Mouse (Mus musculus) heart, embryonic 10.5 days (tissue): ENCODE results near the gene Arhgap27. TPM values are rescaled to one million over a fixed set of nuclear protein-coding genes. Genes with fewer than 3 reads are reported as not detected.
"Not testable (repeated sequence)": the region's sequence is repeated elsewhere in the genome, so short reads cannot be mapped to it uniquely, and the experiment has no call there.

Source experiments
- DNase-seq: peaks from one replicate; pipeline ENCODE4 v3.0.0-alpha.2; 2017; ENCODE audit warnings: low spot score
- H3K27ac ChIP-seq: fragments of 300-500 bp; sonication (generic); 2 replicates; pipeline ENCODE4 v1.5.1; 2016; ENCODE audit warnings: mild to moderate bottlenecking
- H3K27me3 ChIP-seq: fragments of 300-500 bp; sonication (generic); 2 replicates; pipeline ENCODE4 v1.6.1; 2016; ENCODE audit warnings: mild to moderate bottlenecking; ENCODE audit not compliant: poor library complexity, insufficient read depth, severe bottlenecking
- H3K36me3 ChIP-seq: fragments of 300-500 bp; sonication (generic); 2 replicates; pipeline ENCODE4 v1.6.1; 2016; ENCODE audit warnings: mild to moderate bottlenecking, moderate library complexity
- H3K4me1 ChIP-seq: fragments of 300-500 bp; sonication (generic); 2 replicates; pipeline ENCODE4 v1.6.1; 2016; ENCODE audit warnings: mild to moderate bottlenecking
- H3K4me3 ChIP-seq: fragments of 300-500 bp; sonication (generic); 2 replicates; pipeline ENCODE4 v1.5.1; 2016; ENCODE audit warnings: mild to moderate bottlenecking, moderate library complexity
- H3K9me3 ChIP-seq: fragments of 300-500 bp; sonication (generic); 2 replicates; pipeline ENCODE4 v1.6.1; 2016; ENCODE audit warnings: mild to moderate bottlenecking, moderate library complexity
- WGBS: fragments of 180-500 bp; shearing (Covaris S2); methylation state at CpG from one replicate; pipeline ENCODE4 v1.1.7; 2016; 5-methylcytosine and 5-hydroxymethylcytosine counted together
- polyA plus RNA-seq: library from polyadenylated mRNA; unstranded; fragments of >200 nt; fragmentation: Nextera tagmentation; extraction: Ambion mirVana; gene quantifications from 2 replicates; pipeline ENCODE4 v1.2.1, GENCODE M21; 2016

The Arhgap27 gene
- polyA plus RNA-seq, 1 experiment from 2014 or later = 6.0 TPM

DNA sequence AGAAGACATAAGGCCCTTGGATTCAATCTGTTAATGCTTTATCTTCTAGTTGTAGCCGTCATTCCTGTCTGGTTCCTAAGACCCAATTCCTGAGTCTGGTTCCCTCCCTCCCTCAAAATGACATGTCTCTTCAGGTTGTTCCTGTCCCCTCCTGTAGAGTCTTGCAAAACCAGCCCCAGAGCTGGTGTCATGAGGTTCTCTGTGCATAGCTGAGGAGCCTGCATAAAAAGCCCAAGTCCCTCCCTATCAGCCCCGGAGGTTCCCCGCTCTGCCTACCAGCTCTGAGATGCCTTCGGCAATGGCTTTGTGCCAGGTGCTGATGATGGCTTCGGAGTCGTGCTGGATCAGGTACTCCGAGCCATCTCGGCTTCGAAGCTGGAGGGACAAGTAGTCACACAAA lies 28.6 kb downstream of the Arhgap27 start:
- H3K27ac ChIP-seq = no peak overlapping the region
- no peak for DNase-seq
- no peak overlapping the region for H3K4me3 ChIP-seq
- WGBS = 81% methylated on average over 9 of the region's 9 CpGs
- H3K9me3 ChIP-seq = no peaks in the 10 kb centered on the region
- H3K36me3 ChIP-seq = no peaks in the 10 kb centered on the region
- H3K4me1 ChIP-seq = peaks cover 31% of the 10 kb centered on the region
- H3K27me3 ChIP-seq = peaks cover 71% of the 10 kb centered on the region

- H3K4me1 ChIP-seq = peaks cover 24% of the 10 kb centered on the region
- peaks cover 63% of the 10 kb centered on the region for H3K27me3 ChIP-seq
- no peak overlapping the region for H3K27ac ChIP-seq
- 16% methylated on average over 40 of the region's 40 CpGs for WGBS
- DNase-seq = no peak
- peak overlapping the region; percentile 53 for H3K4me3 ChIP-seq
- H3K36me3 ChIP-seq = no peaks in the 10 kb centered on the region
- H3K9me3 ChIP-seq = no peaks in the 10 kb centered on the region
Measured at GRCm38 (mm10) chr11:103333719-103334398, 29.6 kb downstream of the Arhgap27 start.

DNA sequence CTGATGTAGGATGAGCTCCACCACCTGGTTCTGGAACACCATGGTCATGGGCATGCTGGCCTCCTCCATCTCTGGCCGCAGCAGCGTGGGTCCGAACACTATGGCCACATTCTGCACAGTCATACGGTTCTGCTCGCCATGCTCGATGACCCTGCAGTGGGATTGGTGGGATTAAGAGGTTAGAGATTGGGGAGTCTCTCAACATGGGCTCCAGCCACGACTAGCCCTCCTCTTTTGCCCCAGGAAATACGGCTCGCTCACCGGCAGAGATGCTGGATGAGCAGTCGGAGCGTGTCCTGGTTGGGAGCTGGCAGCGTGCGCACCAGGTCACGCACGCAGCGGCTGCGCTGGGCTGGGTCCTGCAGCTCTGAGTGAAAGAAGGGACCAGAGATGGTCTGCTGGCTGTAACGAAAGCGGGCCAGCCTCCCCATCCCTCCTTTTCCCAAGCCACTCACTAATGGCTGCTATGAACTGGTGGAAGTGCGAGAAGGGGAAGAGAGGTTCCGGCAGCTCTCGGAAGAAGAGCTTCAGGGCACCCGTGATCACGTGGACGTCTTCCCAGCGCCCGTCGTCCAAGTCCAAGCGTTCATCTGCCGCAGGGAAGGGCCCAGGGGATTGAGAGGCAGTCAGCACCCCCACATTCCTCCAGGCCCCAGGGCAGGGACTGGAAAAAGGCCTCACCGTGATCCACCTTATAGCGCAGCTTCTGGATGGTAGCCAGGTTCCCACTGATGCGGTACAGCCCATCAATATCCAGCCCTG lies 30.4 kb downstream of the Arhgap27 start:
- no peak for DNase-seq
- peaks cover 56% of the 10 kb centered on the region for H3K27me3 ChIP-seq
- no peaks in the 10 kb centered on the region for H3K9me3 ChIP-seq
- peak overlapping the region; percentile 53 for H3K4me3 ChIP-seq
- H3K27ac ChIP-seq = peak overlapping the region; percentile 52; the same call in 1 of the 2 replicates
- WGBS = 29% methylated on average over 34 of the region's 34 CpGs
- H3K36me3 ChIP-seq = no peaks in the 10 kb centered on the region
- peaks cover 24% of the 10 kb centered on the region for H3K4me1 ChIP-seq

DNA sequence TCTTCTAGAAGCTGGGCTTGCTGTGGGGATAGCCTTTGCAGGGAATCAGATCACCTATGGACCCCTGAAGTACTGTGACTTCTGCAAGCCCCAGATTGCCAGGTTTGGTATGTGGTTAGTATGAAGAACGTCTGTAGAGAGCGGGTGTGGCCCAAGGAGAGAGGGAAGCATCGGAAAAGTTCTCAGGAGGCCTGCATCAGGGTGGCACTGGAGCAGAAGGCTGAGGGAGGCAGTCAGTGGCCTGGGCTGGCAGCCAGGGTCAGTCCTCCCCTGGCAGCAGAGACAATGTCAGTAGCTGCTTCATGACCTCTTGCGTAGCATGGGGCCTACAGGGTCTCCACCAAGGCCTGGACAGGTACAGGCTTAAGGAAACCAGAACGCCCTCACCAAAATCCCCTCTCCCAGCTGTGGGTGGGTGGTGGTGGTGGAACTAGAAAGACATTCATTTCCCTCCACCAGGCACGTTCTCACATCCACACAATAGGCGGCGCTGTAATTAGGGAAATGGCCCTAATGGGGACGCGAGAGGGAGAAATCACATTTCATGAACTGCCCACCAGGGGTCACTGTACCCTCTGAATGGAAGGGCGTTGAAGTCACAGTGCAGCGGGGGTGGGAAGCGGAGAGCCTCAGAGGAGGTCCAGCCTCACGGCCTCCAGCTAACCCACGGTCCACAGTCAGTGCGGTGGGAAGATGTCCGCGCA lies 31.2 kb downstream of the Arhgap27 start:
- Histone ChIP-seq H3K27me3 (peaks cover 53% of the 10 kb centered on the region), H3K36me3 (no peaks in the 10 kb centered on the region), H3K27ac (no peak overlapping the region), H3K4me3 (peak overlapping the region; percentile 53), H3K4me1 (peaks cover 24% of the 10 kb centered on the region), H3K9me3 (no peaks in the 10 kb centered on the region)
- WGBS = 28% methylated on average over 18 of the region's 18 CpGs
- peak; percentile 87 for DNase-seq

DNA sequence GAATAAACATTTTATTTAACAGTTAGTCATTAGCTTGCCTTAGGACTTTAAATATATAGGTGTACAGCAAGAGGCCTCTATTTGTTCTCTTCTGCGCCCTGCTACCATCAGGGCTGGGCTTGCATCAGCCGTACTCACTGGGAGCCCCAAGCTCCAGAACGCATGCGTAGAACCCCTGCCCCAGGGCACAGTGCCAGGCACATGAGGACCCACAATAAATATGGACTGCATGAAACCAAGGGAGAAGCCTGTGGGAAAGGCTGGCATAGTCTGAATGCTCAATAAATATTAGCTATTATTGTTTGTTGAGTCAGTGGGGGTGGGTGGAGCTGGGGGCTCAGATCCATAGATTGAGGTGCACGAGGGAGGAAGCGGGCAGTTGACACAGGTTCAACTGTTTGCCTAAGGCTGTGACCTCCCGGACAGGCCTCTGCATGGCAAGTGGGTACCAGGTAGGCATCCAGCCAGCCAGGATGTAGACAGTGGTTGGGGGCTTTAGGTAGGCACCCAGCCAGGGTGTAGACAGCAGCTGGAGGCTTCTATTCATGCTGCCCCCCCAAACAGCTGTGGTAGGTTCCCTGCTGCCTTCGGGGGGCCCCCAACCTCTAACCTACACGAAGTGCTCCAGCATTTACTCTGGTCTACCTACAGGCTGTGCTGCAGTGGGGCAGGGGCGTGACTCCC lies 31.8 kb downstream of the Arhgap27 start:
- Histone ChIP-seq H3K27me3 (peaks cover 50% of the 10 kb centered on the region), H3K4me3 (no peak overlapping the region), H3K36me3 (no peaks in the 10 kb centered on the region), H3K27ac (no peak overlapping the region), H3K9me3 (no peaks in the 10 kb centered on the region), H3K4me1 (peaks cover 24% of the 10 kb centered on the region)
- WGBS = 90% methylated on average over 10 of the region's 10 CpGs
- DNase-seq = no peak

DNA sequence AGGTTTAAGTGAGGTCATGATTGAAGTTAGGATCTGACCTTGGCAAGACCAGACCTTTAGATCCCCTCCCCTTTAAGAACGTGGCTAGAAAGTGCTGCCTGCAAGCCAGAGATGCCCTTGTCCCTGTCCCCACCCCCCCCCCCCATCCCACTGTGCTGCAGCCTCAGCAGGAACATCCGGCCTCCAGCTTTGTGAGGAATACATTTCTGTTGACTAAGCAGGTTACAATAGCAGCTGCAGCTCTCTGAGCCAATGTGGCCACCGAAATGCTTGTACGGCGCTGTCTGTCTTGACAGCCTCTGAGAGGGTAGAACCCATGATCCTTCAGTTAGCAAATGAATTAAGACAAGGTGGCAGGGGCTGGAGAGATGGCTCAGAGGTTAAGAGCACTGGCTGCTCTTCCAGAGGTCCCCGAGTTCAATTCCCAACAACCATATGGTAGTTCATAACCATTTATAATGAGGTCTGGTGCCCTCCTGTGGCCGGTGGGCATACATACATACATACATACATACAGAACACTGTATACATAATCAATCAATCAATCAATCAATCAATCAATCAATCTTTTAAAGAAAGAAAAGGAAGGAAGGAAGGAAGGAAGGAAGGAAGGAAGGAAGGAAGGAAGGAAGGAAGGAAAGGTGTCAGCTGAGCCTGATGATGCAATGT lies 32.7 kb downstream of the Arhgap27 start:
- no peak overlapping the region for H3K27ac ChIP-seq
- H3K36me3 ChIP-seq = no peaks in the 10 kb centered on the region
- H3K4me3 ChIP-seq = no peak overlapping the region
- no peak for DNase-seq
- WGBS = 64% methylated on average over 7 of the region's 7 CpGs
- peaks cover 49% of the 10 kb centered on the region for H3K27me3 ChIP-seq
- H3K4me1 ChIP-seq = peaks cover 24% of the 10 kb centered on the region
- no peaks in the 10 kb centered on the region for H3K9me3 ChIP-seq

DNA sequence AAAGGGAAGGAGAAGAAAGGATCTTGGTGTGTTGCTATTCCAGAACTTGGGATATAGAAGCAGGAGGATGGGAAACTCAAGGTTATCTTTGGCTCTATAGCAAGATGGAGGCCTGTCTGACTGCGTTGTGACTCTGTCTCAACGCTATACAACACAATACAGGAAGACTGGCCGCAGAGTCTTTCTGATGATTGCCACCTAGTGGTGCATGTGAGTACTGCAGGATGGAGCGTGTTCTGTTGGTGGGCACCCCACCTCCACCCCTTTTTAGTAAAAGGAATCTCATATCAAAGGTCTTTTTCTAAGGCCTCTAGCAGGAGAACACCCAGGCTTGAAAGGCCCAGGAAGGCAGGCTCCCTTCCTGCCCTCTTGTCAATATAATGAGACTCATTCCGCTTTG lies 36.5 kb downstream of the Arhgap27 start:
- DNase-seq = no peak
- Histone ChIP-seq H3K9me3 (no peaks in the 10 kb centered on the region), H3K4me3 (no peak overlapping the region), H3K4me1 (peaks cover 7% of the 10 kb centered on the region; the same call in 1 of the 2 replicates), H3K36me3 (no peaks in the 10 kb centered on the region), H3K27me3 (peaks cover 35% of the 10 kb centered on the region), H3K27ac (no peak overlapping the region)
- 16% methylated on average over 5 of the region's 5 CpGs for WGBS

DNA sequence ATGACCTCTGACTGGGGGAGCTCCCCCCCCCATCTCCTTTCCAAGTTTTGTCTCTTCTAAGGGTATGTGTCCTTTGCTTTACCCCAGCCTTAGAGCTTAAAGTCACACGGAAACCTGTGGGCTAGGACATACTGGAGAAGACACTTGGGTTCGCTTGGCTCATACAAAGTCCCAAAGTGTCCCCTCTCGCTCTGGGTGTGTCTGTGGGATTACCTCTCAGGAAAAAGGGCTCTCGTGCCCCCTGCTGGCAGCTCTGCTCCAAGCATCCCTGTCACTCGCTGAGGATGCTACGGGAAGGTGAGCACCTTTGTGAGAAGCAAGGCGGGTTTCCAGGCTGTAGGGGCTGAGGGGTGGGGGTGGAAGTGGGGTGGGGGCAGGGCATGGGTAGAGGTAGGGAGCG lies 38.3 kb downstream of the Arhgap27 start:
- Histone ChIP-seq H3K27me3 (peaks cover 30% of the 10 kb centered on the region), H3K4me3 (no peak overlapping the region), H3K9me3 (no peaks in the 10 kb centered on the region), H3K27ac (no peak overlapping the region), H3K4me1 (peaks cover 5% of the 10 kb centered on the region; the same call in 1 of the 2 replicates), H3K36me3 (no peaks in the 10 kb centered on the region)
- DNase-seq = peak; percentile 84
- 12% methylated on average over 8 of the region's 8 CpGs for WGBS

DNA sequence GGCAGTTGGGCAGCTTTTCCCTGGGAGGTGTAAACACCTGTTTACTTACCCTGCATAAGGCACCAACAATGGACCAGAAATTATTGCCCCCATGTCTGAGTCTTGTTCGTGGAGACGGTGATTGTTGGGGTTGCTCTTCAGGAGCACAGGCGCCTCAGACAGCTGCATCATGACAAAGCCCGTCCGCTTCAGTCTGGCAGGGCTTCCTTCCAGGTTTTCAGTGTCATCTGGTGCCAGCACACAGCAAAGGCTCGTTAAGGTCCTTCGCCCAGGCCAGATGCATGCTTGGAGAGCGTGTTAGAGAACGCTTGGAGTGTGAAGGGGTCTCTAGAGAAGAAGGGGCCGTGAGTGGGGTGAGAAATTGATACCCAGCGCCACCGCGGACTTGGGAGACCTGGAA lies 38.8 kb downstream of the Arhgap27 start:
- no peak for DNase-seq
- 63% methylated on average over 13 of the region's 13 CpGs for WGBS
- Histone ChIP-seq H3K27ac (no peak overlapping the region), H3K36me3 (no peaks in the 10 kb centered on the region), H3K4me3 (no peak overlapping the region), H3K4me1 (peaks cover 5% of the 10 kb centered on the region; the same call in 1 of the 2 replicates), H3K27me3 (peaks cover 26% of the 10 kb centered on the region), H3K9me3 (no peaks in the 10 kb centered on the region)

- DNase-seq, H3K9me3 ChIP-seq, H3K36me3 ChIP-seq, H3K4me3 ChIP-seq, H3K27ac ChIP-seq, H3K4me1 ChIP-seq: not testable (repeated sequence)
- H3K27me3 ChIP-seq = peaks cover 30% of the 10 kb centered on the region
- WGBS = 48% methylated on average over 3 of the region's 4 CpGs
Measured at GRCm38 (mm10) chr11:103322832-103323231, 40.7 kb downstream of the Arhgap27 start.

GRCm38 (mm10) chr11:103320646-103321045 lies 42.8 kb downstream of the Arhgap27 start:
- H3K27me3 ChIP-seq = peaks cover 38% of the 10 kb centered on the region
- DNase-seq = no peak
- H3K27ac ChIP-seq = no peak overlapping the region
- peaks cover 5% of the 10 kb centered on the region; the same call in 1 of the 2 replicates for H3K4me1 ChIP-seq
- H3K4me3 ChIP-seq = no peak overlapping the region
- WGBS = 70% methylated on average over 4 of the region's 4 CpGs
- no peaks in the 10 kb centered on the region for H3K9me3 ChIP-seq
- no peaks in the 10 kb centered on the region for H3K36me3 ChIP-seq

- H3K27me3 ChIP-seq = peaks cover 35% of the 10 kb centered on the region
- no peaks in the 10 kb centered on the region for H3K36me3 ChIP-seq
- H3K4me1 ChIP-seq = peaks cover 5% of the 10 kb centered on the region; the same call in 1 of the 2 replicates
- no peak for DNase-seq
- no peak overlapping the region for H3K27ac ChIP-seq
- WGBS = 81% methylated on average over 8 of the region's 8 CpGs
- H3K9me3 ChIP-seq = no peaks in the 10 kb centered on the region
- H3K4me3 ChIP-seq = no peak overlapping the region
Measured at GRCm38 (mm10) chr11:103320196-103320595, 43.3 kb downstream of the Arhgap27 start.
